Mouse (Mus musculus) forebrain, embryonic 16.5 days (tissue): ENCODE measurements around the gene Cep131. TPM values are rescaled to one million over a fixed set of nuclear protein-coding genes. Genes with fewer than 3 reads are reported as not detected.

Experiments
- ATAC-seq: fragments of 200-750 bp; cut with Nextera tagmentation; 2 replicates; pipeline ENCODE4 v1.8.0; 2017; ENCODE audit warnings: mild to moderate bottlenecking, moderate library complexity
- H3K27ac ChIP-seq: fragments of 300-500 bp; sonication (generic); 2 replicates; pipeline ENCODE4 v1.5.1; 2014; ENCODE audit warnings: low read length, control low read depth
- H3K27me3 ChIP-seq: fragments of 300-500 bp; sonication (generic); replicated peaks from 2 replicates; pipeline ENCODE4 v1.6.1; 2014; ENCODE audit warnings: low read length; ENCODE audit not compliant: control insufficient read depth, insufficient read depth
- H3K36me3 ChIP-seq: fragments of 300-500 bp; sonication (generic); 2 replicates; pipeline ENCODE4 v1.6.1; 2014; ENCODE audit not compliant: control insufficient read depth, insufficient read depth
- H3K4me1 ChIP-seq: fragments of 300-500 bp; sonication (generic); replicated peaks from 2 replicates; pipeline ENCODE4 v1.6.1; 2014; ENCODE audit warnings: low read length; ENCODE audit not compliant: control insufficient read depth, insufficient read depth
- H3K4me2 ChIP-seq: fragments of 300-500 bp; sonication (generic); 2 replicates; pipeline ENCODE4 v1.6.1; 2014; ENCODE audit warnings: mild to moderate bottlenecking, low read length, control low read depth
- H3K4me3 ChIP-seq: fragments of 300-500 bp; sonication (generic); replicated peaks from 2 replicates; pipeline ENCODE4 v1.5.1; 2014; ENCODE audit warnings: mild to moderate bottlenecking, low read length, control low read depth
- H3K9ac ChIP-seq: fragments of 300-500 bp; sonication (generic); replicated peaks from 2 replicates; pipeline ENCODE4 v1.6.1; 2014; ENCODE audit warnings: low read depth, low read length, control low read depth
- H3K9me3 ChIP-seq: fragments of 300-500 bp; sonication (generic); 2 replicates; pipeline ENCODE4 v1.6.1; 2016; ENCODE audit warnings: low read length; ENCODE audit not compliant: control insufficient read depth
- WGBS: fragments of 180-500 bp; shearing (Covaris S2); extraction: QIAGEN DNeasy Blood & Tissue Kit; methylation state at CpG from one replicate; pipeline ENCODE4 v1.1.7; 2014; 5-methylcytosine and 5-hydroxymethylcytosine counted together
- polyA plus RNA-seq: library from polyadenylated mRNA; unstranded; fragments of >200 nt; fragmentation: Nextera tagmentation; extraction: Ambion mirVana; gene quantifications from 2 replicates; pipeline ENCODE4 v1.2.1, GENCODE M21; 2015

The Cep131 gene
- polyA plus RNA-seq, 1 experiment from 2014 or later, result 33.8 TPM

- 94% methylated on average over 9 of the region's 9 CpGs for WGBS
- no peaks in the 10 kb centered on the region for H3K4me1 ChIP-seq
- ATAC-seq, result no peak
Measured at GRCm38 (mm10) chr11:120072986-120073647, 13.5 kb downstream of the Cep131 start.

GRCm38 (mm10) chr11:120071731-120072320 is 14.8 kb downstream of the Cep131 start:
- Histone ChIP-seq H3K27ac (no peak overlapping the region), H3K9me3 (no peaks in the 10 kb centered on the region), H3K27me3 (no peaks in the 10 kb centered on the region), H3K4me1 (no peaks in the 10 kb centered on the region), H3K4me3 (no peak overlapping the region), H3K9ac (no peak overlapping the region), H3K4me2 (no peak overlapping the region), H3K36me3 (peaks cover 21% of the 10 kb centered on the region)
- ATAC-seq, result no peak
- 89% methylated on average over 7 of the region's 7 CpGs for WGBS

More at GRCm38 (mm10) chr11:120072986-120073647, 13.5 kb downstream of the Cep131 start:
- Histone ChIP-seq H3K27me3 (no peaks in the 10 kb centered on the region), H3K4me2 (no peak overlapping the region), H3K9ac (no peak overlapping the region), H3K4me3 (no peak overlapping the region), H3K9me3 (no peaks in the 10 kb centered on the region), H3K27ac (no peak overlapping the region), H3K36me3 (peaks cover 20% of the 10 kb centered on the region)

GRCm38 (mm10) chr11:120071065-120071464 is 15.6 kb downstream of the Cep131 start:
- WGBS, result 69% methylated on average over 12 of the region's 12 CpGs
- Histone ChIP-seq H3K36me3 (peaks cover 17% of the 10 kb centered on the region), H3K27me3 (no peaks in the 10 kb centered on the region)

GRCm38 (mm10) chr11:120070286-120070930 is 16.2 kb downstream of the Cep131 start:
- Histone ChIP-seq H3K27ac (no peak overlapping the region), H3K4me3 (no peak overlapping the region), H3K9me3 (no peaks in the 10 kb centered on the region), H3K4me1 (no peaks in the 10 kb centered on the region), H3K27me3 (no peaks in the 10 kb centered on the region), H3K4me2 (no peak overlapping the region), H3K9ac (no peak overlapping the region), H3K36me3 (peaks cover 14% of the 10 kb centered on the region)
- no peak for ATAC-seq
- 91% methylated on average over 27 of the region's 27 CpGs for WGBS

More at GRCm38 (mm10) chr11:120071065-120071464, 15.6 kb downstream of the Cep131 start:
- Histone ChIP-seq H3K9ac (no peak overlapping the region), H3K27ac (no peak overlapping the region), H3K9me3 (no peaks in the 10 kb centered on the region), H3K4me2 (no peak overlapping the region), H3K4me1 (no peaks in the 10 kb centered on the region), H3K4me3 (no peak overlapping the region)
- ATAC-seq, result no peak

- no peak overlapping the region for H3K4me3 ChIP-seq
- ATAC-seq, result no peak
- H3K4me1 ChIP-seq, result no peaks in the 10 kb centered on the region
- H3K27me3 ChIP-seq, result no peaks in the 10 kb centered on the region
- no peak overlapping the region for H3K4me2 ChIP-seq
- no peak overlapping the region for H3K9ac ChIP-seq
- peaks cover 14% of the 10 kb centered on the region for H3K36me3 ChIP-seq
- H3K27ac ChIP-seq, result no peak overlapping the region
- no peaks in the 10 kb centered on the region for H3K9me3 ChIP-seq
- WGBS, result 61% methylated on average over 11 of the region's 11 CpGs
Measured at GRCm38 (mm10) chr11:120069261-120069660, 17.4 kb downstream of the Cep131 start.

- no peak overlapping the region for H3K4me2 ChIP-seq
- ATAC-seq, result no peak
- H3K4me1 ChIP-seq, result no peaks in the 10 kb centered on the region
- H3K27ac ChIP-seq, result no peak overlapping the region
- H3K27me3 ChIP-seq, result no peaks in the 10 kb centered on the region
- H3K9ac ChIP-seq, result no peak overlapping the region
- H3K36me3 ChIP-seq, result peaks cover 12% of the 10 kb centered on the region
- H3K4me3 ChIP-seq, result no peak overlapping the region
- 51% methylated on average over 17 of the region's 17 CpGs for WGBS
- no peaks in the 10 kb centered on the region for H3K9me3 ChIP-seq
Measured at GRCm38 (mm10) chr11:120067834-120068233, 18.8 kb downstream of the Cep131 start.

GRCm38 (mm10) chr11:120065291-120065690 is 21.3 kb downstream of the Cep131 start:
- ATAC-seq, result no peak
- Histone ChIP-seq H3K36me3 (peaks cover 8% of the 10 kb centered on the region; the same call in 1 of the 2 replicates), H3K27me3 (no peaks in the 10 kb centered on the region), H3K9me3 (no peaks in the 10 kb centered on the region), H3K9ac (no peak overlapping the region), H3K4me2 (no peak overlapping the region), H3K27ac (no peak overlapping the region), H3K4me3 (no peak overlapping the region), H3K4me1 (no peaks in the 10 kb centered on the region)
- WGBS, result 23% methylated on average over 9 of the region's 10 CpGs

GRCm38 (mm10) chr11:120064668-120065040 is 22.0 kb downstream of the Cep131 start:
- peaks cover 7% of the 10 kb centered on the region; the same call in 1 of the 2 replicates for H3K36me3 ChIP-seq
- no peaks in the 10 kb centered on the region for H3K4me1 ChIP-seq
- no peak overlapping the region for H3K4me2 ChIP-seq
- WGBS, result 91% methylated on average over 11 of the region's 11 CpGs
- no peak overlapping the region for H3K27ac ChIP-seq
- no peaks in the 10 kb centered on the region for H3K9me3 ChIP-seq
- ATAC-seq, result no peak
- H3K9ac ChIP-seq, result no peak overlapping the region
- H3K27me3 ChIP-seq, result no peaks in the 10 kb centered on the region
- no peak overlapping the region for H3K4me3 ChIP-seq

GRCm38 (mm10) chr11:120064006-120064667 is 22.5 kb downstream of the Cep131 start:
- H3K4me1 ChIP-seq, result no peaks in the 10 kb centered on the region
- 89% methylated on average over 13 of the region's 13 CpGs for WGBS
- H3K36me3 ChIP-seq, result peaks cover 5% of the 10 kb centered on the region; the same call in 1 of the 2 replicates
- H3K9me3 ChIP-seq, result no peaks in the 10 kb centered on the region
- ATAC-seq, result no peak
- no peak overlapping the region for H3K9ac ChIP-seq
- H3K4me3 ChIP-seq, result no peak overlapping the region
- H3K27ac ChIP-seq, result no peak overlapping the region
- H3K27me3 ChIP-seq, result no peaks in the 10 kb centered on the region
- no peak overlapping the region for H3K4me2 ChIP-seq
